Mouse (Mus musculus) brown adipose tissue, adult 24 weeks (tissue): Measurements from ENCODE around the gene Epb41l5. TPM values are rescaled to one million over a fixed set of nuclear protein-coding genes. Genes with fewer than 3 reads are reported as not detected.

Experiments used
- H3K27ac ChIP-seq: fragments of 200-500 bp; replicated peaks from 2 replicates; pipeline ENCODE4 v1.5.1; 2012; ENCODE audit warnings: low read depth, mild to moderate bottlenecking, low read length
- H3K4me1 ChIP-seq: fragments of 200-500 bp; 2 replicates; pipeline ENCODE4 v1.6.1; 2012; ENCODE audit warnings: low read length, mixed read lengths; ENCODE audit not compliant: control insufficient read depth, insufficient read depth, insufficient read length
- H3K4me3 ChIP-seq: fragments of 200-500 bp; 2 replicates; pipeline ENCODE4 v1.5.1; 2012; ENCODE audit warnings: low read depth, mild to moderate bottlenecking, low read length, moderate library complexity; ENCODE audit not compliant: insufficient read depth
- polyA plus RNA-seq: library from polyadenylated mRNA; stranded (reverse); fragments of >200 nt; gene quantifications from 2 replicates; pipeline ENCODE4 v1.2.4, GENCODE M21; 2012; ENCODE audit not compliant: missing spikeins, insufficient read depth, insufficient read length

Gene Epb41l5
- polyA plus RNA-seq, 1 experiment: 8.0 TPM

GRCm38 (mm10) chr1:119549327-119549689, 99.5 kb downstream of the Epb41l5 start:
- Histone ChIP-seq H3K4me1 (no peaks in the 10 kb centered on the region), H3K27ac (no peak overlapping the region), H3K4me3 (no peak overlapping the region)

- no peak overlapping the region for H3K4me3 ChIP-seq
- H3K27ac ChIP-seq: no peak overlapping the region
- no peaks in the 10 kb centered on the region for H3K4me1 ChIP-seq
These were observed 100.0 kb downstream of the Epb41l5 start for GRCm38 (mm10) chr1:119548668-119549326.

GRCm38 (mm10) chr1:119546490-119546889, 102.3 kb downstream of the Epb41l5 start:
- Histone ChIP-seq H3K4me1 (no peaks in the 10 kb centered on the region), H3K27ac (no peak overlapping the region), H3K4me3 (no peak overlapping the region)

GRCm38 (mm10) chr1:119545671-119546070, 103.1 kb downstream of the Epb41l5 start:
- no peak overlapping the region for H3K27ac ChIP-seq
- no peaks in the 10 kb centered on the region for H3K4me1 ChIP-seq
- H3K4me3 ChIP-seq: no peak overlapping the region

GRCm38 (mm10) chr1:119545164-119545563, 103.6 kb downstream of the Epb41l5 start:
- Histone ChIP-seq H3K4me3 (no peak overlapping the region), H3K4me1 (no peaks in the 10 kb centered on the region), H3K27ac (no peak overlapping the region)

GRCm38 (mm10) chr1:119544611-119545155, 104.1 kb downstream of the Epb41l5 start:
- H3K4me1 ChIP-seq: no peaks in the 10 kb centered on the region
- H3K4me3 ChIP-seq: no peak overlapping the region
- no peak overlapping the region for H3K27ac ChIP-seq

- H3K4me3 ChIP-seq: no peak overlapping the region
- H3K27ac ChIP-seq: no peak overlapping the region
- no peaks in the 10 kb centered on the region for H3K4me1 ChIP-seq
These were observed 105.5 kb downstream of the Epb41l5 start for GRCm38 (mm10) chr1:119543316-119543715.

GRCm38 (mm10) chr1:119541570-119541969, 107.2 kb downstream of the Epb41l5 start:
- Histone ChIP-seq H3K4me3 (no peak overlapping the region), H3K27ac (no peak overlapping the region), H3K4me1 (no peaks in the 10 kb centered on the region)

- no peaks in the 10 kb centered on the region for H3K4me1 ChIP-seq
- H3K27ac ChIP-seq: no peak overlapping the region
- no peak overlapping the region for H3K4me3 ChIP-seq
These were observed 107.8 kb downstream of the Epb41l5 start for GRCm38 (mm10) chr1:119540836-119541557.

GRCm38 (mm10) chr1:119539252-119539651, 109.5 kb downstream of the Epb41l5 start:
- H3K27ac ChIP-seq: no peak overlapping the region
- no peak overlapping the region for H3K4me3 ChIP-seq
- no peaks in the 10 kb centered on the region for H3K4me1 ChIP-seq

GRCm38 (mm10) chr1:119537651-119538050, 111.1 kb downstream of the Epb41l5 start:
- Histone ChIP-seq H3K4me3 (no peak overlapping the region), H3K27ac (no peak overlapping the region), H3K4me1 (no peaks in the 10 kb centered on the region)

GRCm38 (mm10) chr1:119536122-119536521, 112.7 kb downstream of the Epb41l5 start:
- H3K4me1 ChIP-seq: no peaks in the 10 kb centered on the region
- no peak overlapping the region for H3K27ac ChIP-seq
- H3K4me3 ChIP-seq: no peak overlapping the region

- H3K4me3 ChIP-seq: no peak overlapping the region
- no peak overlapping the region for H3K27ac ChIP-seq
- no peaks in the 10 kb centered on the region for H3K4me1 ChIP-seq
These were observed 114.5 kb downstream of the Epb41l5 start for GRCm38 (mm10) chr1:119534341-119534740.

GRCm38 (mm10) chr1:119533093-119533805, 115.6 kb downstream of the Epb41l5 start:
- H3K4me3 ChIP-seq: no peak overlapping the region
- no peak overlapping the region for H3K27ac ChIP-seq
- no peaks in the 10 kb centered on the region for H3K4me1 ChIP-seq

GRCm38 (mm10) chr1:119532165-119532564, 116.6 kb downstream of the Epb41l5 start:
- Histone ChIP-seq H3K27ac (no peak overlapping the region), H3K4me3 (no peak overlapping the region), H3K4me1 (no peaks in the 10 kb centered on the region)
